Comparison of ENCODE assay signal across 19 mouse cellular contexts in the genomic region with DNA sequence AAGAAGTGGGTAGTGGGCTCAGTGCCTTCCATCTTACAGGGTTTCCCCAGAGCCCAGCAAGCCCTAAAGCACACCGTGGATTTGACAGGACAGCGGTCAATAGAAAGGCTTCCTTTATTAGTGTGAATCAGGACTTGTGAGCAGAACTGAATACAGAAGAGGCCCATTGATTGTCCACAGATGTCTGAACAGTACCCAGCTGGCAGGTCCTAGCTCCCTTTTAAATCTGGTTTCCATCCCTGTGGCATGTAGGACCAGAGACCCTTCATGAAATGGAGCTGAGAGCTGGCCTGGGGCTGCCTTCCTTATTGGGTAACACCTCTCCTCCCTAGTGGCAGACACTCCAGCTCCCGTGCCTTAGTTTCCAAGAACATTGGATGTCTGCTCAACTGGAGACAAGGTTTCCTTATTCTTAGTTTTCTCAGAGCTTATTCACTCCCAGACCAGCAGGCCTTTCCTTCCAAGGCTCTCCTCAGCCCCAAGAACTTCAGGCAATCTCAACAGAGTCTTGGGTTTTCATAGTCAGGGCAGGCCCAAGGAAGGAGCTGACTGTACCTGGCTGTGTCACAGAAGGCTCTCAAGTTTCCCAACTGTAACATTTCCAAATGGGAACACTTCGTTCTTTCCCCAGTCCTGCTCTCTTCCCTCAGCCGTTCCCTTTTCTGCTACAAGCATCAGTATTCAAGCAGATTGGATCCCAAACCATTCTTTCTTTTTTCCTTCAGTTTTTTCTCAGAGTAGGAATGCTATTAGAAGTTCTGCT.
DNase-seq lines count a peak whose midpoint lies in the region; ATAC-seq and TF ChIP-seq lines count a peak whose summit lies in the region.
"Had no signal": no experiment of that assay in that cellular context is flagged by ENCODE, and none has a peak within 500 bp of the region (broad histone marks: within the 10 kb centered on the region; RNA-seq: fewer than 3 reads in every experiment).

No protein-coding gene starts in this region.

- H3K27ac ChIP-seq in heart, postnatal 0 days (ENCODE audit: low read depth) = peak overlapping the region; percentile 67
- H3K27ac ChIP-seq in testis, adult 2 months (ENCODE audit: control insufficient read depth, insufficient read depth, low read depth, low read length) = peak overlapping the region; percentile 45
- H3K27ac ChIP-seq: forebrain, embryonic 15.5 days; hindbrain, embryonic 12.5 days; liver, embryonic 13.5 days; lung, embryonic 15.5 days; macrophage; midbrain, embryonic 12.5 days had no signal

- H3K4me3 ChIP-seq in heart, postnatal 0 days (ENCODE audit: low read depth, low read length) = no peak overlapping the region
- H3K4me3 ChIP-seq in testis, adult 2 months (ENCODE audit: control insufficient read depth, low read depth, low read length) = no peak overlapping the region
- H3K4me3 ChIP-seq: erythroblast, embryonic 14.5 days; forebrain, embryonic 15.5 days; hindbrain, embryonic 12.5 days; liver, embryonic 13.5 days; lung, embryonic 15.5 days; midbrain, embryonic 12.5 days had no signal

- WGBS in heart, postnatal 0 days = 94% methylated on average over 5 of the region's 5 CpGs

- no peak for TF ChIP-seq EP300 in heart, postnatal 0 days (IDR thresholded peaks at IDR 0.05; ENCODE audit: low read depth)

- H3K36me3 ChIP-seq in heart, postnatal 0 days (replicated peaks; ENCODE audit: control insufficient read depth, insufficient read depth, low read length) = no peaks in the 10 kb centered on the region
- H3K36me3 ChIP-seq in testis, adult 2 months (ENCODE audit: control insufficient read depth, insufficient read depth, low read length) = no peaks in the 10 kb centered on the region
- H3K36me3 ChIP-seq: forebrain, embryonic 15.5 days; hindbrain, embryonic 12.5 days; liver, embryonic 13.5 days; lung, embryonic 15.5 days; midbrain, embryonic 12.5 days had no signal

- TF ChIP-seq CTCF in heart, postnatal 0 days (IDR thresholded peaks at IDR 0.05; ENCODE audit: low read depth) = no peak
- no peak for TF ChIP-seq CTCF in testis, adult 2 months (IDR thresholded peaks at IDR 0.05; ENCODE audit: control insufficient read depth, insufficient read depth, insufficient replicate concordance, low read depth, low read length)

- peak; percentile 84 for DNase-seq in gastrocnemius, adult 18-20 months (ENCODE audit: low spot score)
- no peak for DNase-seq in gastrocnemius, postnatal 4 days (ENCODE audit: low spot score in 2 of 2)
- DNase-seq in heart, postnatal 0 days (ENCODE audit: low spot score) = no peak
- no peak for DNase-seq in heart, postnatal 36 days
- no peak for DNase-seq in testis, postnatal 14 days (ENCODE audit: low spot score)
- DNase-seq in right cerebral cortex, postnatal 4 days = no peak
- DNase-seq: adrenal gland, postnatal 14 days; kidney, postnatal 4 days; liver, embryonic 13.5 days; spleen, adult 18-20 months had no signal

- H3K9me3 ChIP-seq in heart, postnatal 0 days (replicated peaks; ENCODE audit: control insufficient read depth, low read length) = peaks cover under 1% of the 10 kb centered on the region; the same call in 1 of the 2 replicates
- H3K9me3 ChIP-seq: forebrain, embryonic 15.5 days; liver, embryonic 13.5 days; lung, embryonic 15.5 days; midbrain, embryonic 12.5 days had no signal

- H3K4me1 ChIP-seq in heart, postnatal 0 days (ENCODE audit: control insufficient read depth, insufficient read depth) = peaks cover 14% of the 10 kb centered on the region; the same call in 1 of the 2 replicates
- H3K4me1 ChIP-seq in testis, adult 2 months (ENCODE audit: control insufficient read depth, insufficient read depth, low read length) = no peaks in the 10 kb centered on the region
- H3K4me1 ChIP-seq: forebrain, embryonic 15.5 days; hindbrain, embryonic 12.5 days; liver, embryonic 13.5 days; lung, embryonic 15.5 days; midbrain, embryonic 12.5 days had no signal

- no peaks in the 10 kb centered on the region for H3K27me3 ChIP-seq in heart, postnatal 0 days (ENCODE audit: control insufficient read depth, insufficient read depth, low read length)
- H3K27me3 ChIP-seq in testis, adult 2 months (ENCODE audit: control insufficient read depth, insufficient read depth, low read length) = no peaks in the 10 kb centered on the region
- H3K27me3 ChIP-seq: forebrain, embryonic 15.5 days; hindbrain, embryonic 12.5 days; liver, embryonic 13.5 days; lung, embryonic 15.5 days; midbrain, embryonic 12.5 days had no signal

- H3K9ac ChIP-seq in heart, postnatal 0 days (replicated peaks; ENCODE audit: low read depth, low read length) = no peak overlapping the region
- H3K9ac ChIP-seq: forebrain, embryonic 15.5 days; hindbrain, embryonic 12.5 days; liver, embryonic 13.5 days; lung, embryonic 15.5 days; midbrain, embryonic 12.5 days had no signal

- no peak overlapping the region for H3K4me2 ChIP-seq in heart, postnatal 0 days (ENCODE audit: low read depth, low read length)
- H3K4me2 ChIP-seq: forebrain, embryonic 15.5 days; hindbrain, embryonic 12.5 days; liver, embryonic 13.5 days; lung, embryonic 15.5 days; midbrain, embryonic 12.5 days had no signal

- TF ChIP-seq POLR2A in testis, adult 2 months (IDR thresholded peaks at IDR 0.05; ENCODE audit: control insufficient read depth, low read depth, low read length) = no peak

- ATAC-seq in heart, postnatal 0 days (ENCODE audit: insufficient read depth, low read depth) = no peak
- ATAC-seq: activated CD4-positive, CD25-positive, alpha-beta regulatory T cell, adult 4 months; forebrain, embryonic 15.5 days; Patski had no signal

- intact Hi-C loops in heart, postnatal 36 days (cut with DNase I) = no loop called here
